Mouse (Mus musculus) cerebellum, adult 8-10 months (tissue): ENCODE results near the gene Htr7.

Experiments used
- DNase-seq: peaks from one replicate; pipeline ENCODE4 v3.0.0; 2022

Gene Htr7

DNA sequence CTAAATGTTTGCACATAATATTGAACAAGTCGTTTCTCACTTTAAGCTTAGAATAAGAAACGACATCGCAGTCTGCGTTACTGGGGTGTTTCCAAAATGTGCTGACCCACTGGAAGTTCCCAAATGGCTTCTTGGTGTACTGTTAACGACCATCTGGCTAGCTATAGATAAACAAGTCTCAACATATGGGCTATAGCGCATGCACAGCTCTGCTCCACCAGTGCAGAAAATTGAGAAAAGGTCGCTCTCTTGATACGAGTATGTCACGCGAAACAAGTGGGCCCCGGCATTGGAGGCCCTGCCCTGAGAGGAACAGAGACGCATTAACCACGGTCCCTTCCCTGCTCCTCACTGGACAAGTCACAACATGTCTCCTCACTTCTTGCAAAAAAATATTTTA, 101.6 kb downstream of the Htr7 start:
- no peak for DNase-seq

DNA sequence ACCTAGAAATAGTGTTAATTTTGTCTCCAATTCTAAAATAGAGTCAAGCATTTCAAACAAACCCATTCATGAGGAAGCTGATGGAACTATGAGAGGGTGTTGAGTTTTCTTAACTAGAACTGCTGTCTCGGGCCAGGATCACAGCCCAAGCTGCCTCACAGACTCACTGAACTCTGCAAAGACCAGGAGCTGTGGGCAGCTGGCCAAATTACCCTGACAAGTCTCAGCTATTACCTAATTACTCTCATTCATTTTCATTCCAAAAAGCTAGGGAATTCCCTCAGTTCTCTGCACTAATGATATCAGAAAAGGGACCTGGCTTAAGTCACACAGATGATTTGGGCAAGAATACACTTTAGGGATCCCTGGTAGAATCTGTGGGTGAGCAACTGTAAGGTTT, 107.4 kb downstream of the Htr7 start:
- no peak for DNase-seq

DNA sequence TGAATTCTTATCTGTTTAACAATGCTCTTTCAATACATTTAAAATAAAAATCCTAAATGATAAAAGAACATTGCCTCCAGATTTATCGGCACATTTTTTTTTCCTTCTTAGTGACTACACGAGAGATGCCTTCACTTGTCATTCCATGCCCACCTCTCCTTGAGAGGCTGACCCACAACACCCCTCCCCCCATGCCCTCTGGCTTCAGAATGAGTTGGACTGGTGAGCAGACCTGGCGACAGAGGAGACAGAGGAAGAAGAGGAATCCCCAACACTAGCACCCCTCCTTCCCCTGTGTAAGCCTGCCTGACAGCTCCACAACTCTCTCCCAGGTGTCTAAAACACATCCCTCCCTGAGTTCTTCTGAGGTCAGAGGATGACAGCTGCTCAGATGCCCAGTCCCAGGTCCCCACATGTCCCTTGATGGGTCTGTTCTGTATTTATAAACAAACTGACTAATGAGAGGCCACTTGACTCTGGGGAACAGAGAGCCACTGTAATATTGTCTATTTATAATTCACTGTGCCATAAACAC, 132.3 kb downstream of the Htr7 start:
- DNase-seq = no peak

DNA sequence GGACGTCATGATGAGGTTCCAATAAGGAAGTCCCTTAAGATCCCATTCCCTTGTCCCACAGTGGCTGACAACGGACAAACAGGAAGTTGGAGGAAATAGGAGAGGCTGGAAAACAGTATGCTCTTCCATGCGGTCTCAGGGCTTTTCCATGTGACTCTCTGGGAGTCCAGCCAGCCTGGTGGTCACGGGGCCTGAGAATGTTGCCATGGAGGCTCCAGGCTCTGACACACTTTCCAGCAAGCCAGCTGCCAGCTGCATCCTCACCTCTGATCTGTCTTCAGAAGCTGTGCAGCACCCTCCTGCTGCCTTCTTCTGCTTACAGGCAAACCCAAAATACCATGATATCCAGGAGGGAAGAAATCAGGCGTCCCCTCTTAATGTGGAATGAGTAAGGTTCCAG, 132.9 kb downstream of the Htr7 start:
- DNase-seq = peak; percentile 17
